Mouse (Mus musculus) bone marrow, adult 2 months (tissue): Measurements from ENCODE around the gene Cmtm7.

Experiments used
- CTCF ChIP-seq: fragments of 200-500 bp; IDR thresholded peaks from 2 replicates; pipeline ENCODE4 v1.5.1; 2011; ENCODE audit warnings: low read length, control low read depth; ENCODE audit not compliant: control insufficient read depth, insufficient read depth
- POLR2A ChIP-seq: fragments of 200-500 bp; IDR thresholded peaks from 2 replicates; pipeline ENCODE4 v1.6.1; 2011; ENCODE audit warnings: low read depth, mild to moderate bottlenecking, control low read depth, low read length, borderline replicate concordance; ENCODE audit not compliant: control insufficient read depth

DNA sequence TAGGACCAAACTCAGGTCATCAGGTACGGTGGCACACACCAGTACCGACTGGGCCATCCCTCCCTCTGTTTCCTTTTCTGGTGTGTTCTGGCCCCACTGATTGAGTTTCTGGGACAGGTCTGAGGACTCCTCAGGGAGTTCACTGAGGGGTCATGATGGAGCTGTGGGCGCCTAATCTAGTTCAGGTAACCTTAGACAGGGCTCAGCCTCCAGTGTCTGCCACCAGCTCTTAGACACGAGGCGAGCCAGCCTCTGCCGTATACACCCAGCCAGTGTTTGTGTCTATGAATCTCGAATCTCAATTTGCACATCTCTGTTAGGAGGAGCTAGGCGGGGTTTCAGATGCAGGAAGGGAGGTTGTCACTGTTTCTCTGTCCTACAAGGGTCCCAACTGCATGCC is 8.3 kb upstream of the Cmtm7 start:
- TF ChIP-seq POLR2A (no peak), CTCF (no peak)
